Mouse (Mus musculus): ENCODE data around the gene Sphk2.
"Not testable (repeated sequence)": the region's sequence is repeated elsewhere in the genome, so short reads cannot be mapped to it uniquely, and the experiment has no call there.

DNA sequence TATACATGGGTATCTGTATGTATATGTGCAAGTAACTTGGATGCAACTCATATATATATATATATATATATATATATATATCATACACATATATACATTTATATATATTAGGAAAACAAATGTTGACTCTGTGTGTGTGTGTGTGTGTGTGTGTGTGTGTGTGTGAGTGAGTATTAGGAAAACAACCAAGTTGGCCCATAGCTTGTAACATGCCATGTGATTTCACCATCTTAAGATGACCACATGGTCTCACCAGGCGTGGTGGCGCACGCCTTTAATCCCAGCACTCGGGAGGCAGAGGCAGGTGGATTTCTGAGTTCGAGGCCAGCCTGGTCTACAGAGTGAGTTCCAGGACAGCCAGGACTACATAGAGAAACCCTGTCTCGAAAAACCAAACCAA lies 56.1 kb downstream of the Sphk2 start:
- TF ChIP-seq CTCF (IDR thresholded peaks at IDR 0.05; ENCODE audit: control insufficient read depth, insufficient read depth, insufficient read length); MYOD1 (IDR thresholded peaks at IDR 0.05; ENCODE audit: control insufficient read depth, insufficient read length, low read depth); MAX (IDR thresholded peaks at IDR 0.05); USF1 (IDR thresholded peaks at IDR 0.05; ENCODE audit: low read depth); MYOG (IDR thresholded peaks at IDR 0.05; ENCODE audit: control insufficient read depth, extremely low read depth, insufficient read length); FOSL1 (IDR thresholded peaks at IDR 0.05; ENCODE audit: insufficient read depth, low read length, poor library complexity, severe bottlenecking); CEBPB (IDR thresholded peaks at IDR 0.05; ENCODE audit: low read depth): not testable (repeated sequence)
